In the genomic region with DNA sequence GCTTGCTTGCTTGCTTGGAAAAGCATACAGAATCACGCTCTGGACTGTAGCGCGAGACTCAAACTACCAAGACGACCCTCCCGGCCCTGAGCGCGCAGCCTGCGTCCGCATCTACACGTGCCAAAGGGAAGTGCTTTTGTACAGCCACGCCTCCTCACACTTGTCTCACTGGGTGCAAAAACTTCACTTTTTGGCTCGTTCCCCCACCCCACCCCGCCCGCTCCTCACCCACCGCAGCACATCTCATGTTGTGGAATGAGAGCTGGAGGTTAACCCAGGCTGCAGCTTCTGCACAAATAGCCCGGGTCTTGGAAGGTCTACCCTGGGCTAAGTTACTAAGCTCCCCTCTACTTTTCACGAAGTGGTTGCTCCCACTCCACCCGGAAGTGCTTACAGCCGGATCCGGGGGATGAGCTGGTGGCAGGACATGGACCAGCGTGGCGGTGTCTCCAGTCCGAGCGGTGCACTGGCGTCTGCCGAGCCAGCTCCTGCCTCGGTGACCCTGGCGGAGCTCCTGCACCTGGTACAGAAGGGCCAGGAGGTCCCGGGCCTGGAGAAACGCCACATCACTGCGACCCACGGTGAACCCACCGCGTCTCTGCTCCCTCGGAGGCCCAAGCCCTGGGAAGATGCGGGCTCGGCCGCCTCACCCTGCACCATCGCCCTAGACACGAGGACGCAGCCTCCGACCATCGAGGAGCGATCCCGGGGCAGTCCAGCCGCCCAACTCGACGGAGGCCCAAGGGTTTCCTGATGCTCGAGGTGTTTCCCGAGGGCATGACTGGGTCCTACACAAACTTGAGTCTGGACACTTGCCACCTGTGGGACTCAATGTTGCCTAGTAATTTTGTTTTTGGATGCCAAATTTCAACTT, we compare ENCODE assay signal across 8 mouse cellular contexts. TPM values are rescaled to one million over a fixed set of nuclear protein-coding genes. Genes with fewer than 3 reads are reported as not detected.
DNase-seq lines count a peak whose midpoint lies in the region; ATAC-seq and TF ChIP-seq lines count a peak whose summit lies in the region.

A gene (plus strand): TSS at position 232 of the 874 bp plus-strand sequence.

- H3K4me2 ChIP-seq in hindbrain, postnatal 0 days (ENCODE audit: low read depth, low read length), result peak within 1 kb of the TSS; percentile 98

- no peaks in the 10 kb centered on the region for H3K9me3 ChIP-seq in hindbrain, postnatal 0 days (ENCODE audit: low read length)

- WGBS in hindbrain, postnatal 0 days, result 0% methylated on average over 50 of the region's 50 CpGs

- H3K4me3 ChIP-seq in gastrocnemius, adult 2 months, result peak within 1 kb of the TSS; percentile 81
- H3K4me3 ChIP-seq in hindbrain, postnatal 0 days (ENCODE audit: low read length), result peak within 1 kb of the TSS; percentile 67
- H3K4me3 ChIP-seq in left cerebral cortex, adult 2 months, result peak within 1 kb of the TSS; percentile 86

- intact Hi-C loops in gastrocnemius, adult 2 months (cut with DNase I), result no loop called here
- intact Hi-C loops in left cerebral cortex, adult 2 months (cut with DNase I), result loop anchor here (2.0 kb wide), 1 partner anchor 20 kb away; a partner anchor contains a TSS

- H3K27me3 ChIP-seq in hindbrain, postnatal 0 days (ENCODE audit: insufficient read depth, low read length), result no peaks in the 10 kb centered on the region

- peak within 1 kb of the TSS; percentile 96 for H3K27ac ChIP-seq in gastrocnemius, adult 2 months
- peak within 1 kb of the TSS; percentile 70 for H3K27ac ChIP-seq in hindbrain, postnatal 0 days
- peak within 1 kb of the TSS; percentile 87 for H3K27ac ChIP-seq in left cerebral cortex, adult 2 months

- no peak for TF ChIP-seq CTCF in gastrocnemius, adult 2 months (IDR thresholded peaks at IDR 0.05)
- no peak for TF ChIP-seq CTCF in hindbrain, postnatal 0 days (IDR thresholded peaks at IDR 0.05; ENCODE audit: low read depth)
- no peak for TF ChIP-seq CTCF in left cerebral cortex, adult 2 months (IDR thresholded peaks at IDR 0.05)

- no peaks in the 10 kb centered on the region; the same call in 1 of the 2 replicates for H3K4me1 ChIP-seq in hindbrain, postnatal 0 days (ENCODE audit: insufficient read depth, low read length)

- peaks cover 27% of the 10 kb centered on the region for H3K36me3 ChIP-seq in hindbrain, postnatal 0 days (ENCODE audit: insufficient read depth, low read length)

- H3K9ac ChIP-seq in hindbrain, postnatal 0 days (replicated peaks; ENCODE audit: low read length), result peak within 1 kb of the TSS; percentile 68

- peak; percentile 94 for ATAC-seq in hindbrain, postnatal 0 days
- peak; percentile 89 for ATAC-seq in megakaryocyte, adult 5-6 weeks (ENCODE audit: poor library complexity, severe bottlenecking)

- peak; percentile 78 for DNase-seq in T-cell, adult 2 months (ENCODE audit: low spot score)
- peak; percentile 55 to 78 for DNase-seq in cerebellum, postnatal 4 days (ENCODE audit: low spot score in 2 of 2)
- DNase-seq in gastrocnemius, adult 2 months, result peak; percentile 90
- peak; percentile 92 for DNase-seq in hindbrain, postnatal 0 days (ENCODE audit: low spot score)
- peak; percentile 80 to 82 for DNase-seq in left cerebral cortex, adult 2 months (ENCODE audit: extremely low spot score in 1 of 2, low spot score in 2 of 2)
- DNase-seq in right cerebral cortex, adult 2 months (ENCODE audit: low spot score in 2 of 2), result peak; percentile 83 to 89
- DNase-seq in urinary bladder, postnatal 14 days (ENCODE audit: low spot score), result peak; percentile 85

RNA-seq across cellular contexts. Expression of the gene that starts here (rescaled TPM):
- total RNA-seq in gastrocnemius, adult 2 months (2021), result 10 to 100 TPM; 31.3 to 33.2 TPM
- total RNA-seq in hindbrain, postnatal 0 days (2014; rRNA removed), result 44.9 and 46.4 TPM in 2 replicates
- polyA plus RNA-seq in hindbrain, postnatal 0 days (2015; fragmentation: Nextera tagmentation; extraction: Ambion mirVana), result 64.7 TPM in 2 replicates
- total RNA-seq in left cerebral cortex, adult 2 months (2021), result 1 to 10 TPM; 6.3 to 6.5 TPM
- 8.1 and 8.8 TPM in 2 replicates for total RNA-seq in megakaryocyte, adult 5-6 weeks (2015)
- total RNA-seq in megakaryocyte, adult 5-6 weeks (2017), result 5.5 and 10.7 TPM in 2 replicates

Comparison
In these comparisons a context has a peak if more than half of its experiments do, and no peak if none do; other contexts are left out.
1. Peak in every context shown above with its lines: DNase-seq, ATAC-seq, H3K4me3 ChIP-seq and H3K27ac ChIP-seq.